Mouse (Mus musculus) heart, postnatal 10 days (tissue): ENCODE measurements at regions not wholly inside any gene's neighbourhood (a gene's known extent, or its start where the extent isn't known, plus 50 kb on each side); places are given as distances from the start of the nearest gene placed in this dataset.
A peak's percentile ranks its signal among the peaks of the same experiment; 100 is the strongest.

Source experiments
- DNase-seq, 2 experiments: peaks; one replicate each; pipeline ENCODE4 v3.0.0; 2021
- intact Hi-C: fragments of 180-260 bp; cut with DNase I; formaldehyde crosslinking; loops from one replicate; pipeline ENCODE4 v1.15.1; 2025

GRCm38 (mm10) chr16:7654451-7654850 is 770.5 kb downstream of the Tmem114 start:
- intact Hi-C loops, result no loop called here

GRCm38 (mm10) chr16:7649771-7650170 is 775.2 kb downstream of the Tmem114 start:
- DNase-seq, result no peak
- intact Hi-C loops, result no loop called here

More at GRCm38 (mm10) chr16:7654451-7654850, 770.5 kb downstream of the Tmem114 start:
- DNase-seq, result peak; percentile 23 to 47

- intact Hi-C loops, result no loop called here
- DNase-seq, result no peak
Observed at GRCm38 (mm10) chr16:7647275-7647926, 777.5 kb downstream of the Tmem114 start.

GRCm38 (mm10) chr16:7644363-7644762 is 780.6 kb downstream of the Tmem114 start:
- intact Hi-C loops, result no loop called here
- DNase-seq, result no peak

- intact Hi-C loops, result no loop called here
- peak; percentile 2 to 5 for DNase-seq
Observed at GRCm38 (mm10) chr16:7638955-7639755, 785.8 kb downstream of the Tmem114 start.

GRCm38 (mm10) chr16:7637993-7638392 is 786.9 kb downstream of the Tmem114 start:
- intact Hi-C loops, result no loop called here
- DNase-seq, result no peak

- intact Hi-C loops, result no loop called here
- no peak for DNase-seq
Observed at GRCm38 (mm10) chr16:7637121-7637700, 787.7 kb downstream of the Tmem114 start.

- DNase-seq, result no peak
- intact Hi-C loops, result no loop called here
Observed at GRCm38 (mm10) chr16:7636326-7636725, 788.6 kb downstream of the Tmem114 start.

GRCm38 (mm10) chr16:7632474-7632873 is 792.5 kb downstream of the Tmem114 start:
- no peak for DNase-seq
- intact Hi-C loops, result no loop called here

GRCm38 (mm10) chr16:7628351-7628750 is 796.6 kb downstream of the Tmem114 start:
- intact Hi-C loops, result no loop called here
- no peak for DNase-seq

GRCm38 (mm10) chr16:7606602-7607001 is 818.3 kb downstream of the Tmem114 start:
- intact Hi-C loops, result no loop called here
- DNase-seq, result peak; percentile 34 to 35

- intact Hi-C loops, result no loop called here
- DNase-seq, result peak; percentile 32 to 56
Observed at GRCm38 (mm10) chr16:7602428-7602827, 822.5 kb downstream of the Tmem114 start.

GRCm38 (mm10) chr16:7574879-7575278 is 850.1 kb downstream of the Tmem114 start:
- intact Hi-C loops, result no loop called here
- DNase-seq, result peak in 1 of 2 experiments; percentile 15

GRCm38 (mm10) chr16:7560841-7561240 is 864.1 kb downstream of the Tmem114 start:
- intact Hi-C loops, result no loop called here
- DNase-seq, result peak; percentile 63 to 66

GRCm38 (mm10) chr16:7559177-7559576 is 865.8 kb downstream of the Tmem114 start:
- intact Hi-C loops, result no loop called here
- DNase-seq, result peak in 1 of 2 experiments; percentile 7

GRCm38 (mm10) chr16:7558637-7559036 is 866.3 kb downstream of the Tmem114 start:
- intact Hi-C loops, result no loop called here
- DNase-seq, result no peak

- DNase-seq, result no peak
- intact Hi-C loops, result no loop called here
Observed at GRCm38 (mm10) chr16:7555911-7556310, 869.0 kb downstream of the Tmem114 start.

- intact Hi-C loops, result no loop called here
- no peak for DNase-seq
Observed at GRCm38 (mm10) chr16:7549568-7549967, 875.4 kb downstream of the Tmem114 start.

- intact Hi-C loops, result no loop called here
- no peak for DNase-seq
Observed at GRCm38 (mm10) chr16:7544067-7544466, 880.9 kb downstream of the Tmem114 start.

- intact Hi-C loops, result no loop called here
- DNase-seq, result no peak
Observed at GRCm38 (mm10) chr16:7529811-7530210, 895.1 kb downstream of the Tmem114 start.

GRCm38 (mm10) chr16:7528963-7529362 is 896.0 kb downstream of the Tmem114 start:
- no peak for DNase-seq
- intact Hi-C loops, result no loop called here
